Mouse (Mus musculus) thymus, postnatal 36 days (tissue): ENCODE measurements at regions not wholly inside any gene's neighbourhood (a gene's known extent, or its start where the extent isn't known, plus 50 kb on each side); places are given as distances from the start of the nearest gene placed in this dataset.

Experiments
- DNase-seq, 2 experiments: peaks; one replicate each; pipeline ENCODE4 v3.0.0; 2022; ENCODE audit warnings: mixed read lengths in 2 of 2

GRCm38 (mm10) chr3:130977921-130978700 lies 132.2 kb upstream of the Lef1 start:
- DNase-seq, result peak; percentile 52 to 69

GRCm38 (mm10) chr3:130976206-130976605 lies 134.1 kb upstream of the Lef1 start:
- peak; percentile 43 to 57 for DNase-seq

GRCm38 (mm10) chr3:130975291-130975690 lies 135.0 kb upstream of the Lef1 start:
- no peak for DNase-seq

GRCm38 (mm10) chr3:130972126-130972525 lies 138.1 kb upstream of the Lef1 start:
- DNase-seq, result no peak

- DNase-seq, result no peak
Measured at GRCm38 (mm10) chr3:130965275-130965674, 145.0 kb upstream of the Lef1 start.

- DNase-seq, result no peak
Measured at GRCm38 (mm10) chr3:130964088-130964487, 146.2 kb upstream of the Lef1 start.

GRCm38 (mm10) chr3:130963625-130964024 lies 146.6 kb upstream of the Lef1 start:
- DNase-seq, result no peak

GRCm38 (mm10) chr3:130962701-130963472 lies 147.4 kb upstream of the Lef1 start:
- no peak for DNase-seq

GRCm38 (mm10) chr3:130962151-130962633 lies 148.1 kb upstream of the Lef1 start:
- no peak for DNase-seq

- DNase-seq, result no peak
Measured at GRCm38 (mm10) chr3:130961704-130962103, 148.6 kb upstream of the Lef1 start.

- no peak for DNase-seq
Measured at GRCm38 (mm10) chr3:130955958-130956357, 154.3 kb upstream of the Lef1 start.

- no peak for DNase-seq
Measured at GRCm38 (mm10) chr3:130951381-130951780, 158.9 kb upstream of the Lef1 start.

GRCm38 (mm10) chr3:130950872-130951271 lies 159.4 kb upstream of the Lef1 start:
- DNase-seq, result no peak

GRCm38 (mm10) chr3:130947880-130948279 lies 162.4 kb upstream of the Lef1 start:
- peak in 1 of 2 experiments; percentile 36 for DNase-seq

- peak; percentile 74 to 88 for DNase-seq
Measured at GRCm38 (mm10) chr3:130947277-130947606, 163.0 kb upstream of the Lef1 start.

- DNase-seq, result peak; percentile 58 to 61
Measured at GRCm38 (mm10) chr3:130946576-130947276, 163.5 kb upstream of the Lef1 start.

- peak; percentile 78 to 79 for DNase-seq
Measured at GRCm38 (mm10) chr3:130945861-130946449, 164.3 kb upstream of the Lef1 start.

GRCm38 (mm10) chr3:130945396-130945795 lies 164.9 kb upstream of the Lef1 start:
- DNase-seq, result peak; percentile 56 to 64

GRCm38 (mm10) chr3:130944241-130944640 lies 166.0 kb upstream of the Lef1 start:
- peak; percentile 37 to 51 for DNase-seq

- DNase-seq, result no peak
Measured at GRCm38 (mm10) chr3:130942947-130943630, 167.2 kb upstream of the Lef1 start.

- no peak for DNase-seq
Measured at GRCm38 (mm10) chr3:130940302-130940867, 169.9 kb upstream of the Lef1 start.

GRCm38 (mm10) chr3:130936980-130937379 lies 173.3 kb upstream of the Lef1 start:
- peak; percentile 73 to 86 for DNase-seq
